Mouse (Mus musculus) liver, postnatal 0 days (tissue): Measurements from ENCODE around the gene Ifit1bl2.

Source experiments
- CTCF ChIP-seq: sonication (generic); IDR thresholded peaks from 2 replicates; pipeline ENCODE4 v1.5.1; 2016; ENCODE audit warnings: antibody characterized with exemption, low read depth
- EP300 ChIP-seq: IDR thresholded peaks from 2 replicates; pipeline ENCODE4 v1.6.1; 2016; ENCODE audit warnings: antibody characterized with exemption, low read depth, mild to moderate bottlenecking

DNA sequence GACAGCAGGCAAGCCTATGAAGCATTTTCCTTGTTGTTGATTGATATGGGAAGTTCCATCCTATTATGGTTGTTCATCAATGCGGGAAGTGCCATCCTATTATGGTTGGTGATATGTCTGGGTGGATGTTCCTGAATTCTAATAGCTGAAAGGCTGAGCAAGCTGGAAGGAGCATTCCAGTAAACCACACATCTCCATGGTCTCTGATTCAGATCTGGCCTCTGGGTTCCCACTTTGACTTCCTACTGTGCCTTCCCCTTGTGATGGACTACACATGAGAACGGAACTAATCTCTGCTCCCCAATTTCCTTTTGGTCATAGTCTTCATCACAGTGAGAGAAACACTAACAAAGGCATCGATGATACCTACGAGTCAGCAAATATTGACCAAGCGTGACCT lies 19.7 kb downstream of the Ifit1bl2 start:
- TF ChIP-seq CTCF: no peak
- no peak for TF ChIP-seq EP300
